Mouse (Mus musculus) testis, adult 2 months (tissue): ENCODE measurements at regions not wholly inside any gene's neighbourhood (a gene's known extent, or its start where the extent isn't known, plus 50 kb on each side); places are given as distances from the start of the nearest gene placed in this dataset.

ENCODE experiments used
- CTCF ChIP-seq: fragments of 200-500 bp; IDR thresholded peaks from 2 replicates; pipeline ENCODE4 v1.5.1; 2012; ENCODE audit warnings: low read depth, mild to moderate bottlenecking, inconsistent platforms, low read length, moderate library complexity; ENCODE audit not compliant: control insufficient read depth, insufficient read depth, insufficient replicate concordance
- POLR2A ChIP-seq: fragments of 200-500 bp; IDR thresholded peaks from 2 replicates; pipeline ENCODE4 v1.6.1; 2012; ENCODE audit warnings: low read depth, mild to moderate bottlenecking, inconsistent platforms, low read length, moderate library complexity; ENCODE audit not compliant: control insufficient read depth

GRCm38 (mm10) chr11:7272543-7272942 lies 58.8 kb upstream of the Igfbp3 start:
- TF ChIP-seq CTCF, result no peak
- TF ChIP-seq POLR2A, result no peak
